ENCODE assay signal across 8 mouse cellular contexts in genomic region chr17:83322621-83323335, GRCm38 (mm10). TPM values are rescaled to one million over a fixed set of nuclear protein-coding genes. Genes with fewer than 3 reads are reported as not detected.
DNase-seq lines count a peak whose midpoint lies in the region; ATAC-seq and TF ChIP-seq lines count a peak whose summit lies in the region.

No protein-coding gene starts in this region.

- H3K27me3 ChIP-seq in intestine, postnatal 0 days (replicated peaks; ENCODE audit: control insufficient read depth, insufficient read depth, low read length), result no peaks in the 10 kb centered on the region
- H3K27me3 ChIP-seq in limb, embryonic 11.5 days (ENCODE audit: control insufficient read depth, insufficient read depth, low read length), result no peaks in the 10 kb centered on the region
- peaks cover 5% of the 10 kb centered on the region; the same call in 1 of the 2 replicates for H3K27me3 ChIP-seq in midbrain, embryonic 12.5 days
- no peaks in the 10 kb centered on the region for H3K27me3 ChIP-seq in stomach, embryonic 15.5 days (replicated peaks)

- no peaks in the 10 kb centered on the region for H3K9me3 ChIP-seq in intestine, postnatal 0 days (ENCODE audit: control insufficient read depth)
- no peaks in the 10 kb centered on the region for H3K9me3 ChIP-seq in limb, embryonic 11.5 days (ENCODE audit: control insufficient read depth, low read length)
- no peaks in the 10 kb centered on the region for H3K9me3 ChIP-seq in midbrain, embryonic 12.5 days
- no peaks in the 10 kb centered on the region for H3K9me3 ChIP-seq in stomach, embryonic 15.5 days

- WGBS in intestine, postnatal 0 days, result 7% methylated on average over 25 of the region's 25 CpGs
- 9% methylated on average over 25 of the region's 25 CpGs for WGBS in limb, embryonic 11.5 days
- WGBS in midbrain, embryonic 12.5 days, result 16% methylated on average over 25 of the region's 25 CpGs
- WGBS in stomach, embryonic 15.5 days, result 10% methylated on average over 25 of the region's 25 CpGs

- peak overlapping the region; percentile 34; the same call in 1 of the 2 replicates for H3K9ac ChIP-seq in intestine, postnatal 0 days (ENCODE audit: low read depth, low read length)
- no peak overlapping the region; the same call in 1 of the 2 replicates for H3K9ac ChIP-seq in limb, embryonic 11.5 days (ENCODE audit: low read length)
- peak overlapping the region; percentile 33 for H3K9ac ChIP-seq in midbrain, embryonic 12.5 days (replicated peaks)
- H3K9ac ChIP-seq in stomach, embryonic 15.5 days, result no peak overlapping the region

- peaks cover 22% of the 10 kb centered on the region for H3K4me1 ChIP-seq in intestine, postnatal 0 days (replicated peaks; ENCODE audit: control insufficient read depth, insufficient read depth, low read length)
- H3K4me1 ChIP-seq in limb, embryonic 11.5 days (ENCODE audit: control insufficient read depth, insufficient read depth, low read length), result 0 out of 2 replicates have a peak, but pooled peaks cover 2% of the 10 kb centered on the region
- peaks cover 9% of the 10 kb centered on the region for H3K4me1 ChIP-seq in midbrain, embryonic 12.5 days
- peaks cover 18% of the 10 kb centered on the region for H3K4me1 ChIP-seq in stomach, embryonic 15.5 days

- H3K4me2 ChIP-seq in intestine, postnatal 0 days (replicated peaks; ENCODE audit: low read depth), result peak overlapping the region; percentile 63
- H3K4me2 ChIP-seq in limb, embryonic 11.5 days (ENCODE audit: low read depth, severe bottlenecking), result peak overlapping the region; percentile 40
- peak overlapping the region; percentile 47 for H3K4me2 ChIP-seq in midbrain, embryonic 12.5 days (replicated peaks)
- H3K4me2 ChIP-seq in stomach, embryonic 15.5 days, result peak overlapping the region; percentile 58

- H3K36me3 ChIP-seq in intestine, postnatal 0 days (ENCODE audit: control insufficient read depth, insufficient read depth), result no peaks in the 10 kb centered on the region
- no peaks in the 10 kb centered on the region for H3K36me3 ChIP-seq in limb, embryonic 11.5 days (ENCODE audit: control insufficient read depth, insufficient read depth, low read length)
- H3K36me3 ChIP-seq in midbrain, embryonic 12.5 days, result no peaks in the 10 kb centered on the region
- H3K36me3 ChIP-seq in stomach, embryonic 15.5 days, result no peaks in the 10 kb centered on the region

- peak overlapping the region; percentile 63 for H3K27ac ChIP-seq in intestine, postnatal 0 days (ENCODE audit: low read depth, low read length)
- no peak overlapping the region for H3K27ac ChIP-seq in limb, embryonic 11.5 days (replicated peaks; ENCODE audit: low read depth, low read length)
- H3K27ac ChIP-seq in midbrain, embryonic 12.5 days (replicated peaks), result no peak overlapping the region
- H3K27ac ChIP-seq in stomach, embryonic 15.5 days, result peak overlapping the region; percentile 73

- no peak for TF ChIP-seq CTCF in intestine, postnatal 0 days (IDR thresholded peaks at IDR 0.05; ENCODE audit: low read depth)

- peak; percentile 63; the same call in 1 of the 2 replicates for ATAC-seq in intestine, postnatal 0 days
- ATAC-seq in limb, embryonic 11.5 days (ENCODE audit: insufficient number of reproducible peaks, low FRiP score, low TSS enrichment, low read depth), result no peak
- ATAC-seq in midbrain, embryonic 12.5 days (ENCODE audit: low FRiP score, low read depth), result peak; percentile 52; the same call in 1 of the 2 replicates
- ATAC-seq in stomach, embryonic 15.5 days (ENCODE audit: insufficient read depth, low FRiP score, low read depth), result peak; percentile 67
- no peak for ATAC-seq in erythroblast, adult 5-6 weeks (replicated peaks; ENCODE audit: low FRiP score, poor library complexity, severe bottlenecking)

- H3K4me3 ChIP-seq in intestine, postnatal 0 days (ENCODE audit: low read depth, low read length), result peak overlapping the region; percentile 22
- no peak overlapping the region for H3K4me3 ChIP-seq in limb, embryonic 11.5 days (ENCODE audit: low read depth, low read length)
- H3K4me3 ChIP-seq in midbrain, embryonic 12.5 days, result peak overlapping the region; percentile 28
- peak overlapping the region; percentile 26; the same call in 1 of the 2 replicates for H3K4me3 ChIP-seq in stomach, embryonic 15.5 days (replicated peaks)

- peak; percentile 62 for DNase-seq in adrenal gland, postnatal 25 days
- DNase-seq in embryo, embryonic 11 days, result peak; percentile 62
- peak; percentile 98 for DNase-seq in heart, adult 11 months
- peak; percentile 53 for DNase-seq in limb, embryonic 11.5 days (ENCODE audit: low spot score)

RNA-seq across cellular contexts. Expression of gene Eml4, which starts 28.0 kb away (rescaled TPM):
- total RNA-seq in adrenal gland, postnatal 25 days (2021), result 25.9 and 28.0 TPM in 2 replicates
- 13.2 and 15.0 TPM in 2 replicates for polyA plus RNA-seq in intestine, postnatal 0 days (2015; fragmentation: Nextera tagmentation; extraction: Ambion mirVana)
- polyA plus RNA-seq in limb, embryonic 11.5 days (2014; fragmentation: Nextera tagmentation; extraction: Ambion mirVana), result 76.0 and 83.1 TPM in 2 replicates
- polyA plus RNA-seq in midbrain, embryonic 12.5 days (2016; fragmentation: Nextera tagmentation; extraction: Ambion mirVana), result 43.4 and 47.4 TPM in 2 replicates
- polyA plus RNA-seq in stomach, embryonic 15.5 days (2015; fragmentation: Nextera tagmentation; extraction: Ambion mirVana), result 30.5 and 31.1 TPM in 2 replicates
- 8.6 and 10.4 TPM in 2 replicates for total RNA-seq in erythroblast, adult 5-6 weeks (2015; ENCODE audit: low replicate concordance)
- 7.5 and 8.1 TPM in 2 replicates for total RNA-seq in erythroblast, adult 5-6 weeks (2017; ENCODE audit: low replicate concordance)

Comparison
In these comparisons a context has a peak if more than half of its experiments do, and no peak if none do; other contexts are left out.
1. ATAC-seq: peak in intestine, postnatal 0 days (single experiment), midbrain, embryonic 12.5 days (single experiment) and stomach, embryonic 15.5 days (single experiment); none in limb, embryonic 11.5 days (single experiment) and erythroblast, adult 5-6 weeks (single experiment).
2. H3K27ac ChIP-seq: peak in intestine, postnatal 0 days (single experiment) and stomach, embryonic 15.5 days (single experiment); none in limb, embryonic 11.5 days (single experiment) and midbrain, embryonic 12.5 days (single experiment).
3. H3K9ac ChIP-seq: peak in intestine, postnatal 0 days (single experiment) and midbrain, embryonic 12.5 days (single experiment); none in limb, embryonic 11.5 days (single experiment) and stomach, embryonic 15.5 days (single experiment).
4. Peak in every context shown above with its lines, with median percentiles within 50 percentile points of each other: DNase-seq and H3K4me2 ChIP-seq.